In the genomic region with DNA sequence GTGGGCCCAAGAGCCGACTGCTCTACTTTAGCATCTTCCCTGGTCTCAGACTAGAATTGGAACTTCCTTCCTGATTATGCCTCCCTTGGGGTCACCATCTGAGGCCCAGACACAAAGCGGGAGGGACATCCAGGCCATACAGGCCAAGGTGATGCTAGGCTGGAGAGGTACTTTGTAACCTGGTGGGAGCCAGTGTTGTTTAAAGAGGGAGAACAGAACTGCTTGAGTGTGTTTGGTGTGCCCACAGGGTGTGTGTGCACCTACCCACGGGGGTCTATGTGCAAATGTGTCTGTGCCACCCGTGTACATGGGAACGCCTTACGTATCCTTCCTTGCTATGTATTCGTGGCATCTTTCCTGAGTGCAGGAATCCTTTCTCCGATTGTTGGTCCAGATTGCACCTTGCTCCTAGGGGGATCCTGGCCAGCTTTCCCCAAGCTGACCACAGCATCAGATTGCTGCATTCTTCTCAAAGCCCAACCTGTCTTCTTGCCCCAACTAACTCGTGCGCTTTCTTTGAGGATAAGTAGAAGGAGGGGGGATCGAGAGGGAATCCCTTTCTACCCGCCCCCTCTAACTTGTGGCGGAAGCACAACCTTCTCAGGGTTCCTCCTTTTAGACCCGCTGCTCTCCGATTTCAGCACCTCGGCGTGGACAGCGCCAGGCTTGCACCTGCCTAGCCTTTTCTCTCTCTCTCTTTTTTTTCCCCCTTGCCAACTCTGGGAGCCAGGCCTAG, we compare ENCODE assay signal across 8 mouse cellular contexts.
DNase-seq lines count a peak whose midpoint lies in the region; ATAC-seq and TF ChIP-seq lines count a peak whose summit lies in the region.

No protein-coding gene starts in this region.

- H3K9ac ChIP-seq in lung, embryonic 15.5 days = no peak overlapping the region

- H3K9me3 ChIP-seq in lung, embryonic 15.5 days = no peaks in the 10 kb centered on the region

- no peak for ATAC-seq in lung, embryonic 15.5 days (ENCODE audit: borderline replicate concordance, extremely low read depth, low FRiP score, low TSS enrichment)
- no peak for ATAC-seq in activated CD4-positive, CD25-positive, alpha-beta regulatory T cell, adult 4 months

- peaks cover 39% of the 10 kb centered on the region for H3K27me3 ChIP-seq in lung, embryonic 15.5 days

- no peak for TF ChIP-seq CTCF in gastrocnemius, adult 2 months (IDR thresholded peaks at IDR 0.05)

- no peaks in the 10 kb centered on the region for H3K36me3 ChIP-seq in lung, embryonic 15.5 days

- H3K4me2 ChIP-seq in lung, embryonic 15.5 days = peak overlapping the region; percentile 78

- peak; percentile 45 for DNase-seq in right cerebral cortex, postnatal 4 days
- DNase-seq in right cerebral cortex, adult 2 months (ENCODE audit: low spot score in 2 of 2) = no peak
- peak; percentile 65 for DNase-seq in cerebellum, adult 8-10 months
- DNase-seq in gastrocnemius, adult 2 months = peak; percentile 72
- peak; percentile 51 for DNase-seq in induced T-regulatory cell, adult 2 months (ENCODE audit: low read depth)
- peak; percentile 73 for DNase-seq in retina, postnatal 1 day

- 12% methylated on average over 18 of the region's 18 CpGs for WGBS in lung, embryonic 15.5 days

- H3K4me3 ChIP-seq in gastrocnemius, adult 2 months = peak overlapping the region; percentile 67
- H3K4me3 ChIP-seq in lung, embryonic 15.5 days = peak overlapping the region; percentile 43; the same call in 1 of the 2 replicates

- H3K27ac ChIP-seq in gastrocnemius, adult 2 months = no peak overlapping the region
- H3K27ac ChIP-seq in lung, embryonic 15.5 days = no peak overlapping the region

- intact Hi-C loops in gastrocnemius, adult 2 months (cut with DNase I) = no loop called here

- peaks cover 17% of the 10 kb centered on the region for H3K4me1 ChIP-seq in lung, embryonic 15.5 days

Comparison
In these comparisons a context has a peak if more than half of its experiments do, and no peak if none do; other contexts are left out.
1. DNase-seq: peak in right cerebral cortex, postnatal 4 days (single experiment), cerebellum, adult 8-10 months (single experiment), gastrocnemius, adult 2 months (single experiment), induced T-regulatory cell, adult 2 months (single experiment) and retina, postnatal 1 day (single experiment); none in right cerebral cortex, adult 2 months (0 of 2).